Mouse (Mus musculus): Measurements from ENCODE around the gene E130308A19Rik. TPM values are rescaled to one million over a fixed set of nuclear protein-coding genes. Genes with fewer than 3 reads are reported as not detected.

The E130308A19Rik gene
- total RNA-seq, 2 experiments from 2014 or later: 11.6 to 13.1 TPM

DNA sequence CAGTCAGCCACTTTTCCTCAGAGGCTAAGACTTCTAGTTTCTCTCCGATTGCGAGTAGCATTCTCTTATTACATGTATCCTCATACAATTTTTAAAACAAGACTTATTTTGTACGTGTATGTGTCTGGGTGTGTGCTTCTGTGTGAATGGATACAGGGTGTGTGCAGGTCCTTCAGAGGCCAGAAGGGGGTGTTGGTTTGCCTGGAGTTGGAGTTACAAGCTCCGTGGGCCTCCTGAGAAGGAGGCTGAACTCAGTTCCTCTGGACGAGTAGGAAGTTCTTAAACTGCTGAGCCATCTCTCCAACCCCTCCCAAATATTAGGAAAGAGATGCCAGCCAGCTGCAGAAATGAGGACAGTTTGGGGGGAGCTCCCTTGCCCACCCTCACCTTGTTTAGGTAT, 182.4 kb downstream of the E130308A19Rik start:
- DNase-seq (ENCODE audit: low spot score in 2 of 2): no peak

Other genes starting within 250 kb of the E130308A19Rik start
- gene Susd1, start 187.6 kb upstream of the E130308A19Rik start, total RNA-seq (2021): 1 to 10 TPM; 6.1 to 7.3 TPM
- gene Ptbp3, start 76.8 kb upstream of the E130308A19Rik start, total RNA-seq (2021): 10 to 100 TPM; 31.3 to 34.4 TPM
- gene Hsdl2, start 44.6 kb upstream of the E130308A19Rik start, total RNA-seq (2021): 10 to 100 TPM; 25.7 to 28.1 TPM
- gene Inip, start 175.4 kb downstream of the E130308A19Rik start, total RNA-seq (2021): 10 to 100 TPM; 21.7 to 27.0 TPM
- 10 to 100 TPM; 38.7 to 40.8 TPM for gene Snx30, start 179.6 kb downstream of the E130308A19Rik start, total RNA-seq (2021)